ENCODE assay signal across 34 mouse cellular contexts in genomic region chr5:4615233-4615632, GRCm38 (mm10).
"Had no signal": no experiment of that assay in that cellular context is flagged by ENCODE, and none has a peak within 500 bp of the region (broad histone marks: within the 10 kb centered on the region; RNA-seq: fewer than 3 reads in every experiment).

No protein-coding gene starts in this region.

- H3K4me3 ChIP-seq: heart, embryonic 10.5 days; heart, embryonic 12.5 days; heart, embryonic 13.5 days; heart, embryonic 15.5 days; hindbrain, embryonic 10.5 days; hindbrain, embryonic 12.5 days; hindbrain, embryonic 13.5 days; hindbrain, embryonic 15.5 days; intestine, embryonic 15.5 days; kidney, embryonic 15.5 days; layer of hippocampus, adult 2 months had no signal

- H3K36me3 ChIP-seq: heart, embryonic 10.5 days; heart, embryonic 12.5 days; heart, embryonic 13.5 days; heart, embryonic 15.5 days; hindbrain, embryonic 10.5 days; hindbrain, embryonic 12.5 days; hindbrain, embryonic 13.5 days; hindbrain, embryonic 15.5 days; intestine, embryonic 15.5 days; kidney, embryonic 15.5 days had no signal

- ATAC-seq: hindbrain, embryonic 16.5 days; hindbrain, postnatal 0 days; inflammation-experienced regulatory T-cells, adult 6 months; intestine, embryonic 15.5 days; intestine, embryonic 16.5 days; intestine, postnatal 0 days had no signal

- H3K4me2 ChIP-seq: heart, embryonic 11.5 days; heart, embryonic 12.5 days; heart, embryonic 13.5 days; heart, embryonic 15.5 days; hindbrain, embryonic 12.5 days; hindbrain, embryonic 13.5 days; hindbrain, embryonic 14.5 days; hindbrain, embryonic 15.5 days; intestine, embryonic 15.5 days; kidney, embryonic 15.5 days had no signal

- H3K27ac ChIP-seq: heart, embryonic 10.5 days; heart, embryonic 13.5 days; heart, embryonic 15.5 days; hindbrain, embryonic 10.5 days; hindbrain, embryonic 12.5 days; hindbrain, embryonic 13.5 days; hindbrain, embryonic 14.5 days; hindbrain, embryonic 15.5 days; hindbrain, postnatal 0 days; intestine, embryonic 15.5 days; kidney, embryonic 15.5 days; kidney, postnatal 0 days; layer of hippocampus, adult 2 months had no signal

- H3K4me1 ChIP-seq: heart, embryonic 10.5 days; heart, embryonic 12.5 days; heart, embryonic 13.5 days; heart, embryonic 15.5 days; hindbrain, embryonic 10.5 days; hindbrain, embryonic 12.5 days; hindbrain, embryonic 13.5 days; hindbrain, embryonic 15.5 days; intestine, embryonic 15.5 days; kidney, embryonic 15.5 days had no signal

- H3K9me3 ChIP-seq: heart, embryonic 10.5 days; heart, embryonic 12.5 days; heart, embryonic 13.5 days; heart, embryonic 15.5 days; hindbrain, embryonic 10.5 days; hindbrain, embryonic 12.5 days; hindbrain, embryonic 13.5 days; hindbrain, embryonic 15.5 days; intestine, embryonic 15.5 days; kidney, embryonic 15.5 days had no signal

- H3K27me3 ChIP-seq: heart, embryonic 12.5 days; heart, embryonic 13.5 days; heart, embryonic 15.5 days; hindbrain, embryonic 12.5 days; hindbrain, embryonic 13.5 days; hindbrain, embryonic 15.5 days; intestine, embryonic 15.5 days; kidney, embryonic 15.5 days had no signal

- H3K9ac ChIP-seq: heart, embryonic 12.5 days; heart, embryonic 13.5 days; heart, embryonic 15.5 days; hindbrain, embryonic 12.5 days; hindbrain, embryonic 13.5 days; hindbrain, embryonic 14.5 days; hindbrain, embryonic 15.5 days; intestine, embryonic 15.5 days; kidney, embryonic 15.5 days had no signal

- DNase-seq: heart, postnatal 10 days; heart, postnatal 14 days; heart, postnatal 36 days; heart, postnatal 4 days; kidney, adult 11 months; kidney, adult 18-20 months; kidney, adult 2 months; kidney, adult 9 months; kidney, postnatal 10 days; kidney, postnatal 14 days; kidney, postnatal 25 days; kidney, postnatal 36 days; kidney, postnatal 4 days; layer of hippocampus, adult 9-11 months; layer of hippocampus, postnatal 36 days had no signal
